Mouse (Mus musculus): ENCODE results near the gene Tbx3.

Tbx3 gene

GRCm38 (mm10) chr5:119680329-119681010 is 10.0 kb downstream of the Tbx3 start:
- no peak for DNase-seq

- DNase-seq: no peak
Observed at GRCm38 (mm10) chr5:119681011-119681832, 10.8 kb downstream of the Tbx3 start.

DNA sequence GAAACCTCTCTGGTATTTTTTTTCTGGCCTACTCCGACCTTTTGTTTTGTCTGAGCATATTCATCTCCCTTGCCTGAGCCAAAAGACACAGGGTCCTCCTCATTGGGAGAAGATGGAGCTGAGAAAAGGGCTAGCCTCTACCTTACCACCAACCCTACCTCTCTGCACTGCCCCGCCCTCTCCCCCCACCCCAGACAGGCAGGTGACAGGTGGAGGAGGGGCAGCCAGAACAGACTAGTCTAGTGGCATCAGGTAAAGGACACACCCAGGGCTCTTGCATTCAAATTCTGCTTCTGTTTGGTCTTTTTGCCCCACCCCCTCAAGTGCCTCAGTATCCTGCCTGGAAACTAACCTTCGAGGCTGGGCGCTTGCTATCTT is 11.4 kb downstream of the Tbx3 start:
- DNase-seq: no peak

GRCm38 (mm10) chr5:119682646-119683515 is 12.4 kb downstream of the Tbx3 start:
- peak in 1 of 2 experiments; percentile 44 for DNase-seq

DNA sequence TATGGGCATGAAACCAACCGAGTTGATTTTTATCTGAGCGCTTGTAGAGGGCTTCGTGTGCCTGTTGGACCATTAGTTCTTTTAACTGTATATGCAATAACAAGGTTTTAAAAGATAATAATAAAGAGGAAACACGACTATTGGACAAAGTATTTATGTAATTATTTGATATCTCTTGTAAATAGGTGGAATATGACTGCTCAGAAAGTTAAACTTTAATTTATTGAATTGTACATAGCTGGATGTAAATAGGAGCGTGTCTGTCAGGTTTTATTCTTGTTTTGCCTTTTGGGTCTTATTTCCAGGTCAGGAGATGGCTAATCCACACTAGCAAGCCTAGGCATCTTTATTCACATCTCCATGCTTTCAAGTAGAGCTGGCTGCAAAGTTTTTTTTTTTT is 13.4 kb downstream of the Tbx3 start:
- DNase-seq: no peak

GRCm38 (mm10) chr5:119684701-119685391 is 14.4 kb downstream of the Tbx3 start:
- no peak for DNase-seq

DNA sequence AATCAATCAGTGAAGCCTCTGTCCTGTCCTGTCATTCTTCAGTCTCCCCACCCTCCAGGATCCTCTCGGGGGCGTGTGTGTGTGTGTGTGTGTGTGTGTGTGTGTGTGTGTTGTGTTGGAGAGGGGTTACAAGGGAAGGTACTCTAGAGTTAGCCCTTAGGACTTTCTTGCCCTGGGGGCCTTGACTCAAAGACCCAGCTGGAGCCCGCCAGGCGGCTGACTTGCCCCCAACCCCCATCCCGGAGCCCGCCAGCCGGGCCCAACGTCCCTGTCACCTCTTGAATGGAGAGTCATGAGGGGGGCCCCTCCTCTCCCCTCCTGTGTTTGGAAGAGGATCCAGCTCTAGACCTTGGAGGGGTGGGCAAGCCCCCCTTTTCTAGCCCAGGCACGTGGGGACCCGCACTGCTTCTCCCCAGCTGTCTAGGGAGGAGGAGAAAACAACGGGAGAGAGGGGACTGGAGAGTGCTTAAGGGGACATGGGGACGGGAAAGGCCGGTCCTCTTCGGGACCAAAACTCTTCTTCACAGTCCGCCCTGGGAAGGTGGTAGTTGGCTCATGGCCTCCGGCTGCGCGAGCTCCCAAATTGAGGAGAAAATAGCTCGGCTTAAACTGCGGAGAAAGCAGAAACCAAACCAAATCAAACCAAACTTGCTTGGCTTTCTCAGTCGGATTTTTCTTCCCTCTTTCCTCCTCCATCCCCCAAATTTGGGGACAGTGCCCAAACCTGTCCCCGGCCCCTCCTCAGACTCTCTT is 15.2 kb downstream of the Tbx3 start:
- DNase-seq: no peak

DNA sequence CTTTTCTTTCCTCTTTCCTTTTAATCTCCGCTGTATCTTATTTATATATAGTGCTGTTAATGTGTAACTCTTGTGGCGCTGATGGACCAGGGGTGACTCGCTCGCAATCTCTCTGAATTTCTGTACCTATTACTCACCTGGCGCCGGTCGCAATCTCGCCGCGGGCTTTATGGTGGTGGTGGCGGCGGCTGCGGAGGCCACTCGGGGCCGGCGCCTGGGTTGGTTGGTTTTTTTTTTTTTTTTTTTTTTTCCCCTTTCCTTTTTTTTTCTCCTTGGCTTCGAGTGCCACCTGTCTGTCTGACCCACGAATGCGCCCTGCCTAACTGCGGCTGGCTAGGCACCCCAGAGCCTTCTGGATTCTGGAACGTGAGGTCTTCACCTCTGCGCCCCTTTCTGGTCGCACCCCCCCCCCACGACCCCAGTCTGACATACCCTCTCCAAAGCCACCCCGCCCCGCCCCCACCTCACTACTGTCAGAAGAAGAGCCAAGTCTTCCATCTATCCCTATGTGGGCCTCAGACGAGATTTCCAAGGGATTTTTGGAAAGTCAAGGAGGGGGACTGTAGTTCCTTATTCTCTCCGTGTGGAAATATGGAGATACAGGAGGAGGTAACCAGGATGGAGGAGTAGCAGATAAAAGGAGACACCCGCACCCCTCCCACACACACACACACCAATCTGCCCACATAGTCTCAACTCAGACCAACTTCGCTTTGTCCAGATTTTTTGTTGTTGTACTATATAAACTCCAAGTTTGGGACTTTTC is 15.9 kb downstream of the Tbx3 start:
- DNase-seq: peak; percentile 15 to 42

GRCm38 (mm10) chr5:119687005-119687855 is 16.8 kb downstream of the Tbx3 start:
- peak in 1 of 2 experiments; percentile 37 for DNase-seq

DNA sequence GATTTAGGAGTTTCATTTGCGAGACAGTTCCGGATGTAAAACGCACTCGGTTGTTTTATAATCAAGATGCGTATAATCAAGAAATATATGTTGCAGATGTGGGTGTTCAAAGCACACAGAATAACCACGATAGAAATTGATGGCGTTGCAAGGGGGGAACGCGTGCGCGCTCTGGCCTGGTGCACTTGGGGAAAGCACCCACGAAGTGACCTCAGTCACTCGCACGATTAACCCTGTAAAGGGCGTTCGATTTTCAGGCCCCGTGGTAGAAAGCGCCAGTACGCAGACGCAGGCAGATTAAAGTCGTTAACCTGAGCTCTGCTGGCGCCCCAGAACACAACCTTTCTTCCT is 17.4 kb downstream of the Tbx3 start:
- no peak for DNase-seq

DNA sequence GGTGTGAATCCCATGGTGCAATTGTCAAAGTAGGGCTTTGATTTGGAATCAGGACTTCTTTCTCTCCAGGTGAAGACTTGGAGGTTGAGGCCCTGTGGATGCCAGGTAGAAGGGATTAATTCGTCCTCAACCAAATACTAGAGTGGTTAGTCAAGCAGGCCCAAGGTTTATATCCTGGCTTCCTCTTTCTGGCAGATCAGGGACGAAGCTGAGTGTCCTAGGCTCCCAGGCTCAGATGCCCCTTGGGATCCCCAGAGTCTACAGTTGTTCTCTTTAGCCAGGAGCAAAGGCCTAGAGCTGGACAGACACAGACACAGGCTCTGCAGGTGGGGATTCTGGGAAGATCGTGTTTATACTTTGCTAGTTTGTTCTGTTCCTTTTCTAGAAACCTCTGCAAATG is 17.8 kb downstream of the Tbx3 start:
- no peak for DNase-seq

- no peak for DNase-seq
Observed at GRCm38 (mm10) chr5:119688914-119689420, 18.5 kb downstream of the Tbx3 start.

DNA sequence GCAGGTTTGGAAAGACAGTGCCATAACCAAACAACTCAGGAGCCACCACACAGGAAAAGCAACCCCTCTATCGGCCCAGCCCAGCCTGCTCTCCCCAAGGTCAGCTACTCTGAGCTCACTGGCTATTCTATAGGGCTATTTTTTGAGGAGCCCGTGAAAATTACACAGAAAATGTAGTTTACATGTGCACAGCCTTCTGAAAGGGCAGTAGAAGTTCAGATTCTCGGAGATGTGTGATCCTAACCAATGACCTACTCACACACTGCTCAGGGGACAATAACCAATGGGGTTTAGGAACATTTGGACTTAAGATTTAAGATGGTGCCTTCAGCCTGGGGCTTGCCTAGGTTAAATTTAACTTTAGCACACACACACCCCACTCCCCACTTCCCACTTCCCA is 19.0 kb downstream of the Tbx3 start:
- no peak for DNase-seq

- DNase-seq: peak; percentile 75 to 76
Observed at GRCm38 (mm10) chr5:119691075-119691474, 20.6 kb downstream of the Tbx3 start.

DNA sequence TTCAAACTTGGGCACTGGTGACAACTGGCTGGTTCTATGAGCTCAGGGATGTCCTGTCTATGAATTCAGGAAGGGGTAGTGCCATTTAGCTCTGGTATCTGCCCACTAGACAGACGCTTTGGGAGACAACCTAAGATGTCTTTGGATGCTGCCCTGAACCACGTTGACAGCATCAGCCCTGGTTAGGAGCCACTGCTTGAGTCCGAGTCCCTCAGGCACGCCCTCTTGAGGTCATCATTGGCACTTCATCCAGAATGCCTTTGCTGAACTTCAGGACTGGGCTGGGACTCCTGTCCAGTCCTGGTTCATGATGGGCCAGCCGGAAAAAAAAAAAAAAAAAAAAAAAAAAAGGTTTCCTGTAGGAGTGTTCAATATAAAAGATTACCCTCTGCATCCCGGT is 22.0 kb downstream of the Tbx3 start:
- DNase-seq: no peak

DNA sequence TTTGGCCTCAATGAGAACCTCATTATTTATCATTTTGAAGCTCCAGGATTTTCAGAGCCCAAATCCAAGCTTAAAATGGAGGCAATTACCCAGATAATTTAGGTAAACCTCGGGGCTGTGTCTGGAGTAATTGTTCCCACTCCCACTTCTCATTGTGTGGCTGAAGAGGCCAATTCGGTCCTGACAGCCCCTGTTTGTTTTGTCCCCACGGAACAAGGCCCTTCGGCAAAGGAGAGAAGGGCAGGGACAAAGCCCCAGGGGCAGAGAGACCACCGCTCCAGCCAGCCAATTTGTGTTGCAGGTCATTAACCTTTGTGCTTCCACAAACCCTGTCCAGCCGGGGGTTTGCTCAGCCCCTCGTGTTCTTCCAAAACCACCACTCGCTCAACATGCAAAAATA is 24.4 kb downstream of the Tbx3 start:
- DNase-seq: no peak

- DNase-seq: no peak
Observed at GRCm38 (mm10) chr5:119703031-119703430, 32.6 kb downstream of the Tbx3 start.

DNA sequence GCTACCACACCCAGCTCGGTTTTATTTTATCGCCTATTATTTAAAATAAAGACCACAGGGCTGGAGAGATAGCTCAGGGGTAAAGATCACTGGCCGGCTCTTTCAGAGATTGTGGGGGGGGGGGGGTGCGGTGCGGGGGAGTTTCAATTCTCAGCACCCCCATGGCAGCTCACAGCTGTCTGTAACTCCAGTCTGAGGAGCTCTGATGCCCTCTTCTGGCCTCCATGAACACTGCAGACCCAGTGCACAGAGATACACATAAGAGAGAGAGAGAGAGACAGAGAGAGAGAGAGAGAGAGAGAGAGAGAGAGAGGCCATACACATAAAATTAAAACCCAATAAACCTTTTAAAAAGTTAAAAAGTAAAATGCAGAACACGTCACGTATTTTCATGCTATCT is 34.4 kb downstream of the Tbx3 start:
- no peak for DNase-seq

GRCm38 (mm10) chr5:119706467-119706866 is 36.0 kb downstream of the Tbx3 start:
- no peak for DNase-seq

Data from kidney, postnatal 25 days (tissue).